Mouse (Mus musculus): ENCODE data around the gene Foxm1.

DNA sequence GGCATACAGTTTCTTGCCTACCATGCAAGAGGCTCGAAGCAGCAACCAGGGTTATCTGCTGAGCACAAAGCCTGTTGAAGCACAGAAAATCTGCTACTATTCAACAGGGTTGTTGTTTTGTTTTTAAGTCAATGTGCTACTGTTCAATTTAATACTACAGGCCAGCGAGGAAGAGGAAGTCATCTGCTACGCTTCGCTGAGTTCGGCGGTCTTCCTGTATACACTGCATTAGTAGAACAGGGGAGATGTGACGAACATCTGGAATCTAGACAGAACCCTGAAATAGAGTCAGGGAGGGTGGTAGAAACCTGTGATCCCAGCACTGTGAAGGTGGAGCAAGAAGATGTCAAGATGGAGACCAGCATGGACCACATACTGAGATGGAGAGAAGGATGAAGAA, 21.0 kb downstream of the Foxm1 start:
- TF ChIP-seq GATA1 (IDR thresholded peaks at IDR 0.05; ENCODE audit: low read depth, low read length) (no peak), POLR2A (IDR thresholded peaks at IDR 0.05; ENCODE audit: control insufficient read depth in 1 of 2, insufficient read depth in 1 of 2, low read depth in 1 of 2, low read length in 2 of 2, poor library complexity in 1 of 2) (no peak), CTCF (IDR thresholded peaks at IDR 0.05 in 2 of 3, conservative IDR thresholded peaks at IDR 0.05 in 1 of 3; ENCODE audit: control insufficient read depth in 1 of 3, insufficient read depth in 1 of 3, low read depth in 2 of 3, low read length in 3 of 3, poor library complexity in 1 of 3, severe bottlenecking in 1 of 3) (no peak), EP300 (IDR thresholded peaks at IDR 0.05; ENCODE audit: low read depth in 1 of 2, low read length in 2 of 2) (no peak), ZMIZ1 (IDR thresholded peaks at IDR 0.05; ENCODE audit: low read depth, low read length) (no peak), GABPA (IDR thresholded peaks at IDR 0.05; ENCODE audit: low read depth, low read length) (no peak), CHD1 (IDR thresholded peaks at IDR 0.05; ENCODE audit: low read depth, low read length) (no peak), NELFE (IDR thresholded peaks at IDR 0.05; ENCODE audit: low read depth, low read length) (no peak), TCF12 (IDR thresholded peaks at IDR 0.05; ENCODE audit: low read depth, low read length) (no peak), E2F4 (IDR thresholded peaks at IDR 0.05; ENCODE audit: borderline replicate concordance, low read depth, low read length) (no peak), MAZ (IDR thresholded peaks at IDR 0.05; ENCODE audit: low read depth, low read length) (no peak), MYC (IDR thresholded peaks at IDR 0.05; ENCODE audit: low read depth, low read length) (no peak), RAD21 (IDR thresholded peaks at IDR 0.05; ENCODE audit: low read depth, low read length) (no peak)
